Mouse (Mus musculus): ENCODE measurements around the gene Trip6. TPM values are rescaled to one million over a fixed set of nuclear protein-coding genes. Genes with fewer than 3 reads are reported as not detected.
A peak's percentile ranks its signal among the peaks of the same experiment; 100 is the strongest.
"Not testable (repeated sequence)": the region's sequence is repeated elsewhere in the genome, so short reads cannot be mapped to it uniquely, and the experiment has no call there.

Trip6 gene
- total RNA-seq, 2 experiments from 2014 or later = 14.2 to 14.3 TPM

DNA sequence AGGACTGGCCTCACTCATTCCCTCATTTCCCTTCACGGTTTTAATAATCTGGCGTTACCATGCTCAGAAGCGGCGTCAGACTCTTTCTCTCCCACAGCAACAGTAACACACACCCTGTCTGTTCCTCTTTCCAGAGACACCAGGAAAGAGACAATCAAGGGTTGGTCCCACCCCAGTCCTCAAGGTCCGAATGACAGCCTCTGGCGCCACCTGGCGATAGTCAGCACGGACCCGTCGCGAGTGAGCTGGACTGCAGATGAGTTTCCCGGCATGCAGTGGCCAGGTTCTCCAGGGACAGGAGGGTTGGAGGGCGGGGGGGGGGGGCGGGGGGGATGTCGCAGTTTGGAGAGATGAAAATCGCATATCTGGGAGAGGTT, 27.6 kb downstream of the Trip6 start:
- peak; percentile 92 to 95 for DNase-seq
- intact Hi-C loops (cut with DNase I) = loop anchor here (1.0 to 2.0 kb wide), 2 partner anchors 155 to 164 kb away; no protein-coding TSS in a partner anchor

DNA sequence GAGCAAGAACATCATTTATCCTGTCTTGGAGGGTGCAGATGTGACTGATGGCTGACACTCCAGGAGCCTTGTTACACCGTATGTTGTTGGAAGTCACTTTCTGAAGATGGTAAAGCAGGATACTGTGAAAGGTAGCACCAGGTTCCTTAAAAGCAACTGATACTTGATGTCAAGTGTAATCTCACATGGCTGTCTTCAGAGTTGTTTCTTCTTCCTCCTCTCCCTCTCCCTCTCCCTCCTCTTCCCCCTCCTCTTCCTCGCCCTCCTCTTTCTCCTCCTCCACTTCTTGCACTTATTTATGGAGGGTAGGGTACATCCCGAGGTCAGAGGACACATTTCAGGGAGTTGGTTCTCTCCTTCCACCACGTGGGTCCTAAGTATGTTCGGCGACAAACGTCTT, 28.2 kb downstream of the Trip6 start:
- intact Hi-C loops (cut with DNase I) = loop anchor here (1.0 to 2.0 kb wide), 2 partner anchors 155 to 163 kb away; no protein-coding TSS in a partner anchor
- no peak for DNase-seq

DNA sequence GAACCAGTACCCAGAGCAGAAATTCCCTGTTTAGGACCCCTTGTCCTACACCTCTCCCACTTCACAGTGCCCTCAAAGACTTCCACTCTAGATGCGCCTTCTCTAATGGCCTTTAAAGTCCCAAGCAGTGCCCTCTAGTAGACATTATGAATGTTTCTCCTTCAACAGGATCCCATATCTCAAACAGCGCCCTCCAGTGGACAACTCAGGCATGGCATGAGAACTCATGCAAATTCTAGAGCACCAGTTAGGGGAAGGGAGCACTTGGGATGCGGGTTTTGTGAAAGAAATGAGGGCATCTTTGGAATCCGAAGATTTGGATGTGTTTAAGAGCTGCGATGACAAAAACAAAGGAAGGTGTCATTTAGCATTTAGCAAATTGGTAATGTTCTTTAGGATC, 29.2 kb downstream of the Trip6 start:
- intact Hi-C loops (cut with DNase I) = no loop called here
- peak in 1 of 2 experiments; percentile 65 for DNase-seq

DNA sequence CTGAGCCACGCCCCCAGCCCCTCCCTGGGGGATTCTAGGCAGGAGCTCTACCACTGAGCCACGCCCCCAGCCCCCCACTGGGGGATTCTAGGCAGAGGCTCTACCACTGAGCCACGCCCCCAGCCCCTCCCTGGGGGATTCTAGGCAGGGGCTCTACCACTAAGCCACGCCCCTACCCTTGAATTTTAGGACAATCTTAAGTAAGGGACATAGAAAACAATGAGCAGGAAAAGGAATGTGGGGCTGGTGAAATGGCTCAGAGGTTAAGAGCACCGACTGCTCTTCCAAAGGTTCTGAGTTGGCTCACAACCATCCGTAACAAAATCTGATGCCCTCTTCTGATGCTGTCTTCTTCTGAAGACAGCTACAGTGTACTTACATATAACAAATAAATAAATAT, 29.8 kb downstream of the Trip6 start:
- intact Hi-C loops (cut with DNase I); DNase-seq: not testable (repeated sequence)

DNA sequence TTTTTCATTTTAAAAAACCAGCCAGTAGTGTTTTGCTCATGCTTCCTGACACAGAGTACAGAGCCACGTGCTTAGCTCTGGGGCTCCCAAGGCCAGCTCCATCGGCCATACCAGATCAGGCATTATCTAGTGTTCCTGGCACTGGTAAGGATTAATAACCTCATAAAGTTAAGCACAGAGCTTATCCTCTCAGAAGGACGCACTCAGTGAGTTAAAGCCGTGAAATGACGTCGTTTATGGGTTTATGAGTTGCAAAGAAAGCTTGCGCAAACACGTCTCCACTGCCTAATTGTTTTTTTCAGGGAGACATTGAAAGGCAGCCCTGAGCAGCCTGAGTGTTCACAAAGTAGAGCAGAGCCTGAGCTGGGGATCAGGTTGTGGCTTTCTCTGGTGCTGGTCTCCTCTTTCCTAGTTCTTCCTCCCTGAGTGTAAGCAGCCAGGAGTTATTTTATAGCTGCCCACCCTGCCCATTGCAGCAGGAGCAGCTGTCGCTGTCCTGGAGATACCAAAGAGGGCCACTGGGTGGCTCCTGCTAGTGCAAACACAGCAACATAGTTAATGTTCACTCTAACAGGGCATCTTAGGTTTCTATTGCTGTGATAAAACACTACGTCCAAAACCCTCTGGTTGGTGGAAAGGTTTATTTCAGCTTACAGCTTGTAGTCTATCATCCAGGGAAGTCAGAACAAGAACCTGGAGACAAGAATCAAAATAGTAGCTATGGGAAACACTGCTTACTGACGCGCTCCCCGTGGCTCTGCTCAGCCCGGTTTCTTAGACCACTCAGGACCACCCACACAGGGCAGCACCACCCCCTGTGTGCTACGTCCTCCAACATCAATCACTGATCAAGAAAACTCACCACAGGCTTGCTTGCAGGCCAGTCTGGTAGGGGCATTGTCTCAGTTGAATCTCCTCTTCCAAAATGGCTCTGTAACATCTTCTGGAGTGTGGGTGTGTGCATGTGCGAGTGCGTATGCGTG, 36.6 kb downstream of the Trip6 start:
- intact Hi-C loops (cut with DNase I) = no loop called here
- peak in 1 of 2 experiments; percentile 38 for DNase-seq

DNA sequence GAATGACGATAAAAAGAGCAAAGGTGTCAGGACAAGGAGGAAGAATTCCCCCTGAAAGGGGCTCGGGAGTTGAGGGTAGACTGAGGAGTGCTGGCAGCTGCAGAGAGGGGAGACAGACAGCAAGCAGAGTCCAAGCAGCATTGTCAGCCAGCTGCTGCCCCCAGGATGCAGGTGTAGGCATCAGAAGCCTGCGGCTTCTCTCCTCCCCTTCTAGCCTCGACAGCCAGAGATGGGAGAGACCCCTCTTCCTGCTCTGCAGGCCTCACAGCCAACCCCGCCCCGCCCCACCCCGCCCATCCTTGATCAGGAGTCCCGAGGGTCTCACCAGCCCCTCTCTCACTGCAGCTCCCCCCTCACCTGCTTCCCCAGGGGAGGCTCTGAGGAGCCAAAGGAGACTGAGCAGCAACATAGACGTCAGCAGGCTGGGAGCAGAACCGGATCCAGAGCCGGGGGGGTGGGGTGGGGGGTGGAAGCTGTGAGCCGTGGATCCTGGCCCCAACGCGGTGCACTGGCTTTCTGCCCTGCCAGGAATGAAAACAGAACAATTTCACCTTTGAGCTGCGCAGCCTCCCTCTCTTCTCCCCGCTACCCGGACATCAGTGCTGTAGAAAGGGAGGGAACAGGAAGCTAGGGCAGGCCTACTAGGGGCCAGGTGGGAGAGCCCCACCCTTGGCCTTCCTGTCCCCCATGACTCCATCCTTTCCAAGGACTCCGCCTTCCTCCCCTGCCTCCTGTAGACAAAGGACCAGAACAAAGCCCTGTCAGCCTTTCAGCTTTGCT, 45.9 kb downstream of the Trip6 start:
- intact Hi-C loops (cut with DNase I) = no loop called here
- DNase-seq = peak; percentile 31 to 36

DNA sequence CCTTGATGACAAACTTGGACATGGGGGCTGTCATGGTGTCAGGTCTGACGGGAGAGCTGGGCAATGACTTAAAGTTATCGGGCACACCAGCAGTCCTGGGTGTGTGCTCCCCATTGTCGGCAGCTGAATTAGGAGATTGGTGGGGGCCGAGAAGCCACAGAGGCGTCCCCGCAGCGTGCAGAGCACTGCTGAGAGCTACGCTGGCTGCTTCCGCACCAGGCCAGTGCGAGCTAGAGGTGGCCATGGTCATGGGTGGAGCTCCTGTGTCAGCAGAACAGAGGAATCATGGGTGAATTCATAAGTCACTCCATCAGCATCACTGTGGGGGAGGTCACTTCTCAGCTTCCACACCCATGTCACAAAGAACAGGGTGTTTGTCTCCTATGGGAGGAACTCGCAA, 49.4 kb downstream of the Trip6 start:
- intact Hi-C loops (cut with DNase I) = no loop called here
- DNase-seq = no peak

DNA sequence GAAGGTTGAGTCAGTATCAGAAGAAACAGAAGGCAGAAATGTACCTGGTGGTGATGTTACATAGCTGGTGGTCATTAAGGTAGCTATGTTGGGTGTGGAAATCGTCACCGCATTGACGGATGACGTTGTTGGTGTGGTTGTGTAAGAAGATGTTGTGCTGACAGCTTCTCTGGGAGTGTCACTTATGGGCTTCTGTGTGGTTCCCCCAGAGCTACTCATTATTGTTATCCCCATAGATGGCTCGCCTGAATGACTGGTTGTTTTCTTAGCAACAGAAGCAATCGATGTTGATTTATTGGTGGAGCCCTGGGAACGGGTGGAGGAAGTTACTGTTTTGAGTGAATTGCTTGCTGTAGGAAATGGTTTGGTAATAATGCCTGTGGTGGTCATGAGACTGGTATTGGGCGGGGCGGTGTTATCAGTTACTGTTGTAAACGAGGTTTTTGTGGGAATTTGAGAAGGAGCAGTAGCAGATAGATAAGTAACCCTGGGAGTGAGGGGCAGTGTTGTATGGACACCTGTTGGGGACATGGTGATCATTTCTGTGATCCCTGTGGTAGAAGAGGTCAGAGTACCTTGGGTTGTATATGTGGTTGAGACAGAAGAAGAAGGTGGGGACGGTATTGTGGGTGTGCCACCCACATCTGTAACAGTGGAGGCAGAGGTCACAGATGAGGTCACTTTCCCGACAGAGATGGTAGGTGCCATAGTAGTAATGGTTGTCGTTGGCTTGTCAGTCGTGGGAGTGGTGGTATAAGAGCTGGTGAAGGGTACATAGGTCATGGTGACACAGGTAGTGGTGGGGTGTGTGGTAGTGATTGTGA, 50.1 kb downstream of the Trip6 start:
- no peak for DNase-seq
- intact Hi-C loops (cut with DNase I) = no loop called here

Small RNA genes within 50 kb of the gene (microRNA-seq; reads per million reads assigned to microRNA genes)
- gene Mir7036 = 1.6 to 3.4 reads per million in 2 experiments
- gene Mir8116 = 0 reads per million in 2 experiments

Other genes starting within 250 kb of the Trip6 start
- gene Serpine1, start 242.1 kb downstream of the Trip6 start, total RNA-seq (2021) = 10 to 100 TPM; 12.5 TPM
- 10 to 100 TPM; 19.4 to 20.4 TPM for gene Trim56, start 198.2 kb downstream of the Trip6 start, total RNA-seq (2021)
- not detected for gene Muc3, start 165.1 kb downstream of the Trip6 start, total RNA-seq (2021)
- gene Muc3a, start 102.0 kb downstream of the Trip6 start, total RNA-seq (2021) = under 1 TPM; 0.56 to 0.62 TPM
- 1 to 10 TPM; 2.7 to 3.9 TPM for gene Ache, start 26.9 kb downstream of the Trip6 start, total RNA-seq (2021)
- 1 to 10 TPM; 6.7 to 8.5 TPM for gene Ufsp1, start 19.8 kb downstream of the Trip6 start, total RNA-seq (2021)
- 10 to 100 TPM; 84.2 to 84.8 TPM for gene Srrt, start 6.7 kb downstream of the Trip6 start, total RNA-seq (2021)
- 1 to 10 TPM; 3.8 to 5.4 TPM for gene Slc12a9, start 19.2 kb upstream of the Trip6 start, total RNA-seq (2021)
- 10 to 100 TPM; 77.5 to 83.7 TPM for gene Ephb4, start 35.7 kb upstream of the Trip6 start, total RNA-seq (2021)
- gene Zan, start 162.7 kb upstream of the Trip6 start, total RNA-seq (2021) = under 1 TPM; 0.02 TPM
- 10 to 100 TPM; 12.5 to 16.9 TPM for gene Pop7, start 188.1 kb upstream of the Trip6 start, total RNA-seq (2021)
- 10 to 100 TPM; 28.3 to 33.8 TPM for gene Gigyf1, start 204.1 kb upstream of the Trip6 start, total RNA-seq (2021)
- not detected for gene Epo, start 218.8 kb upstream of the Trip6 start, total RNA-seq (2021)
- gene Gnb2, start 219.1 kb upstream of the Trip6 start, total RNA-seq (2021) = 100 to 1,000 TPM; 322 to 323 TPM
- not detected for gene Actl6b, start 239.1 kb upstream of the Trip6 start, total RNA-seq (2021)

Data from heart, postnatal 14 days (tissue).